Mouse (Mus musculus) urinary bladder, adult 2 months (tissue): ENCODE data around the gene Dnah7c. TPM values are rescaled to one million over a fixed set of nuclear protein-coding genes. Genes with fewer than 3 reads are reported as not detected.
"Not testable (repeated sequence)": the region's sequence is repeated elsewhere in the genome, so short reads cannot be mapped to it uniquely, and the experiment has no call there.

Source experiments
- DNase-seq: peaks from one replicate; pipeline ENCODE4 v3.0.0; 2022; ENCODE audit warnings: low spot score
- polyA plus RNA-seq: library from polyadenylated mRNA; depleted of rRNA; stranded (reverse); fragments of >200 nt; gene quantifications from 2 replicates; pipeline ENCODE4 v1.2.3, GENCODE M21; 2012; rRNA removed

Dnah7c gene
- 0.04 and 0.08 TPM in 2 replicates for polyA plus RNA-seq

- no peak for DNase-seq
Measured at GRCm38 (mm10) chr1:46425137-46425925, at the start of gene Dnah7c. Gene Dnah7c, plus strand, starts transcription at chr1:46425592.

- not testable (repeated sequence) for DNase-seq
Measured at GRCm38 (mm10) chr1:46380641-46381040, 44.8 kb upstream of the Dnah7c start.

GRCm38 (mm10) chr1:46394681-46395297, 30.6 kb upstream of the Dnah7c start:
- not testable (repeated sequence) for DNase-seq

GRCm38 (mm10) chr1:46408324-46409115, 16.9 kb upstream of the Dnah7c start:
- DNase-seq, result no peak

GRCm38 (mm10) chr1:46414798-46415197, 10.6 kb upstream of the Dnah7c start:
- not testable (repeated sequence) for DNase-seq

GRCm38 (mm10) chr1:46416946-46417345, 8.4 kb upstream of the Dnah7c start:
- DNase-seq, result not testable (repeated sequence)

GRCm38 (mm10) chr1:46418966-46419365, 6.4 kb upstream of the Dnah7c start:
- DNase-seq, result not testable (repeated sequence)

- no peak for DNase-seq
Measured at GRCm38 (mm10) chr1:46428401-46428800, 3.0 kb downstream of the Dnah7c start.

- DNase-seq, result not testable (repeated sequence)
Measured at GRCm38 (mm10) chr1:46514671-46515070, 89.3 kb downstream of the Dnah7c start.

- DNase-seq, result no peak
Measured at GRCm38 (mm10) chr1:46521032-46521431, 95.6 kb downstream of the Dnah7c start.

GRCm38 (mm10) chr1:46526537-46526936, 101.1 kb downstream of the Dnah7c start:
- DNase-seq, result not testable (repeated sequence)

GRCm38 (mm10) chr1:46544812-46545421, 119.5 kb downstream of the Dnah7c start:
- no peak for DNase-seq

- DNase-seq, result no peak
Measured at GRCm38 (mm10) chr1:46580385-46580784, 155.0 kb downstream of the Dnah7c start.

GRCm38 (mm10) chr1:46593826-46594225, 168.4 kb downstream of the Dnah7c start:
- not testable (repeated sequence) for DNase-seq

GRCm38 (mm10) chr1:46596343-46596742, 171.0 kb downstream of the Dnah7c start:
- DNase-seq, result not testable (repeated sequence)

GRCm38 (mm10) chr1:46620331-46620730, 194.9 kb downstream of the Dnah7c start:
- no peak for DNase-seq

GRCm38 (mm10) chr1:46625914-46626313, 200.5 kb downstream of the Dnah7c start:
- not testable (repeated sequence) for DNase-seq

- DNase-seq, result not testable (repeated sequence)
Measured at GRCm38 (mm10) chr1:46649821-46650220, 224.4 kb downstream of the Dnah7c start.

- not testable (repeated sequence) for DNase-seq
Measured at GRCm38 (mm10) chr1:46652721-46653120, 227.3 kb downstream of the Dnah7c start.

- DNase-seq, result not testable (repeated sequence)
Measured at GRCm38 (mm10) chr1:46724810-46725209, 299.4 kb downstream of the Dnah7c start.

- DNase-seq, result no peak
Measured at GRCm38 (mm10) chr1:46725266-46725665, 299.9 kb downstream of the Dnah7c start.

- not testable (repeated sequence) for DNase-seq
Measured at GRCm38 (mm10) chr1:46725719-46726118, 300.3 kb downstream of the Dnah7c start.
